Mouse (Mus musculus): ENCODE measurements around the gene Fah.

DNA sequence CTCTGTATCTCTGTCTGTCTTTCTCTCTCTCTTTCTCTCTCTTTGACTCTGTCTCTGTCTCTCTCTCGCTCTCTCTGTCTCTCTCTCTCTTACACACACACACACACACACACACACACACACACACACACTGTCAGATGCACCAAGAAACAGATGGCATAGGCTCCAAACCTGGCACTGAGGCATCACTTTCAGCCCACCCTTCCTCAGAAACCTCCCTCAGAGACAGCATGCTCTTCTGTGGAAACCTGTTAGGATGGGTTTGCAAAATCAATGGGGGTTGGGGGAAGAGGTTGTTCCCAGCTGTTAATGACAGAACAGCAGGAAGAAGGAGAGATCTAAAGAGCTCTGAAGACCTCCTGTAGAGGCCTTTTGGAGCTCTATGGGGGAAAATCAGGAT, 27.7 kb downstream of the Fah start:
- TF ChIP-seq GATA1 (IDR thresholded peaks at IDR 0.05; ENCODE audit: borderline replicate concordance, low read length), result no peak
- no peak for TF ChIP-seq FLI1 (IDR thresholded peaks at IDR 0.05; ENCODE audit: low read length)

Data from megakaryocyte, embryonic 14.5 days (primary cell).